Mouse (Mus musculus) ES-E14 (cell line): ENCODE results near the gene Tarm1.

Experiments
- CHD2 ChIP-seq: IDR thresholded peaks from 2 replicates; pipeline ENCODE4 v1.6.1; 2014; ENCODE audit warnings: mild to moderate bottlenecking, low read depth, low read length, inconsistent platforms
- HCFC1 ChIP-seq: IDR thresholded peaks from 2 replicates; pipeline ENCODE4 v1.6.1; 2012; ENCODE audit warnings: low read length, inconsistent platforms, borderline replicate concordance; ENCODE audit not compliant: insufficient read depth
- MAFK ChIP-seq: IDR thresholded peaks from 2 replicates; pipeline ENCODE4 v1.6.1; 2014; ENCODE audit warnings: mild to moderate bottlenecking, low read depth, low read length, inconsistent platforms; ENCODE audit not compliant: insufficient read depth
- ZC3H11A ChIP-seq: IDR thresholded peaks from 2 replicates; pipeline ENCODE4 v1.6.1; 2012; ENCODE audit warnings: low read depth, mild to moderate bottlenecking, inconsistent platforms, low read length, borderline replicate concordance

GRCm38 (mm10) chr7:3450671-3451070, 51.8 kb downstream of the Tarm1 start:
- TF ChIP-seq CHD2 (no peak), MAFK (no peak), HCFC1 (no peak), ZC3H11A (no peak)
